Mouse (Mus musculus) MEL (cell line): ENCODE data around the gene Psmb7. TPM values are rescaled to one million over a fixed set of nuclear protein-coding genes. Genes with fewer than 3 reads are reported as not detected.

Source experiments
- DNase-seq: peaks from one replicate; pipeline ENCODE4 v3.0.0; 2011; ENCODE audit warnings: low read depth, low spot score
- H3K27ac ChIP-seq: 2 replicates; pipeline ENCODE4 v1.5.1; 2012; ENCODE audit warnings: low read depth, mild to moderate bottlenecking, control low read depth, low read length, moderate library complexity; ENCODE audit not compliant: control insufficient read depth
- H3K27me3 ChIP-seq, 2 experiments: fragments of 150-350 bp in 1 of 2; sonication (generic) in 1 of 2; 2 replicates each; pipeline ENCODE4 v1.6.1; 2012; ENCODE audit warnings: low read length in 2 of 2, mild to moderate bottlenecking in 2 of 2, improper control_type of control experiment in 1 of 2, moderate library complexity in 1 of 2; ENCODE audit not compliant: insufficient read depth in 2 of 2, control insufficient read depth in 1 of 2
- H3K36me3 ChIP-seq, 2 experiments: 2 replicates each; pipeline ENCODE4 v1.6.1; 2012 to 2014; ENCODE audit warnings: low read length in 2 of 2, improper control_type of control experiment in 1 of 2, inconsistent platforms in 1 of 2, mild to moderate bottlenecking in 1 of 2; ENCODE audit not compliant: insufficient read depth in 2 of 2, control insufficient read depth in 1 of 2
- H3K4me1 ChIP-seq, 2 experiments: fragments of 150-350 bp in 1 of 2; sonication (generic) in 1 of 2; 2 replicates each; pipeline ENCODE4 v1.6.1; 2012; ENCODE audit warnings: low read length in 2 of 2, improper control_type of control experiment in 1 of 2, mild to moderate bottlenecking in 1 of 2; ENCODE audit not compliant: insufficient read depth in 2 of 2, control insufficient read depth in 1 of 2
- H3K4me3 ChIP-seq, 2 experiments: fragments of 150-350 bp in 1 of 2; sonication (generic) in 1 of 2; 2 replicates each; pipeline ENCODE4 v1.5.1; 2012; ENCODE audit warnings: low read depth in 2 of 2, low read length in 2 of 2, mild to moderate bottlenecking in 2 of 2, moderate library complexity in 2 of 2, control low read depth in 1 of 2, improper control_type of control experiment in 1 of 2; ENCODE audit not compliant: control insufficient read depth in 1 of 2, insufficient read depth in 1 of 2
- H3K79me2 ChIP-seq: 2 replicates; pipeline ENCODE4 v1.6.1; 2012; ENCODE audit warnings: mild to moderate bottlenecking, low read length, moderate library complexity; ENCODE audit not compliant: control insufficient read depth, poor library complexity, insufficient read depth
- H3K9ac ChIP-seq: 2 replicates; pipeline ENCODE4 v1.6.1; 2012; ENCODE audit warnings: low read depth, mild to moderate bottlenecking, control low read depth, low read length, moderate library complexity; ENCODE audit not compliant: control insufficient read depth, poor library complexity, severe bottlenecking
- H3K9me3 ChIP-seq: fragments of 150-350 bp; sonication (generic); replicated peaks from 2 replicates; pipeline ENCODE4 v1.6.1; 2012; ENCODE audit warnings: mild to moderate bottlenecking, low read length, improper control_type of control experiment, moderate library complexity; ENCODE audit not compliant: insufficient read depth
- BHLHE40 ChIP-seq: IDR thresholded peaks from 2 replicates; pipeline ENCODE4 v1.6.1; 2012; ENCODE audit warnings: low read depth, mild to moderate bottlenecking, inconsistent platforms, low read length, improper control_type of control experiment, borderline replicate concordance
- CHD2 ChIP-seq: IDR thresholded peaks from 2 replicates; pipeline ENCODE4 v1.6.1; 2011; ENCODE audit warnings: low read length, improper control_type of control experiment
- CTCF ChIP-seq, 3 experiments: IDR thresholded peaks in 2 of 3; conservative IDR thresholded peaks in 1 of 3; 2 replicates each; pipeline ENCODE4 v1.5.1; 2011 to 2012; ENCODE audit warnings: low read length in 3 of 3, low read depth in 2 of 3, mild to moderate bottlenecking in 2 of 3, improper control_type of control experiment in 1 of 3, inconsistent platforms in 1 of 3, mixed read lengths in 1 of 3, moderate library complexity in 1 of 3; ENCODE audit not compliant: control insufficient read depth in 1 of 3, insufficient read depth in 1 of 3, poor library complexity in 1 of 3, severe bottlenecking in 1 of 3
- E2F4 ChIP-seq: IDR thresholded peaks from 2 replicates; pipeline ENCODE4 v1.6.1; 2011; ENCODE audit warnings: low read depth, low read length, improper control_type of control experiment, borderline replicate concordance
- ETS1 ChIP-seq: IDR thresholded peaks from 2 replicates; pipeline ENCODE4 v1.6.1; 2012; ENCODE audit warnings: low read depth, mild to moderate bottlenecking, inconsistent platforms, low read length, improper control_type of control experiment, moderate library complexity
- GATA1 ChIP-seq: IDR thresholded peaks from 2 replicates; pipeline ENCODE4 v1.6.1; 2011; ENCODE audit warnings: low read depth, low read length, improper control_type of control experiment
- HCFC1 ChIP-seq: IDR thresholded peaks from 2 replicates; pipeline ENCODE4 v1.6.1; 2012; ENCODE audit warnings: low read depth, mild to moderate bottlenecking, inconsistent platforms, low read length, improper control_type of control experiment, moderate library complexity
- KAT2A ChIP-seq: conservative IDR thresholded peaks from 2 replicates; pipeline ENCODE4 v1.6.1; 2012; ENCODE audit warnings: low read depth, low read length, improper control_type of control experiment, inconsistent platforms
- MAX ChIP-seq: IDR thresholded peaks from 2 replicates; pipeline ENCODE4 v1.6.1; 2011; ENCODE audit warnings: low read length, improper control_type of control experiment
- MXI1 ChIP-seq: IDR thresholded peaks from 2 replicates; pipeline ENCODE4 v1.6.1; 2011; ENCODE audit warnings: mild to moderate bottlenecking, low read depth, low read length, improper control_type of control experiment
- MYC ChIP-seq: IDR thresholded peaks from 2 replicates; pipeline ENCODE4 v1.6.1; 2011; ENCODE audit warnings: low read depth, mild to moderate bottlenecking, low read length, improper control_type of control experiment, moderate library complexity
- NELFE ChIP-seq: IDR thresholded peaks from 2 replicates; pipeline ENCODE4 v1.6.1; 2011; ENCODE audit warnings: low read depth, low read length, improper control_type of control experiment
- NRF1 ChIP-seq: IDR thresholded peaks from 2 replicates; pipeline ENCODE4 v1.6.1; 2014; ENCODE audit warnings: low read depth, mild to moderate bottlenecking, inconsistent platforms, low read length, improper control_type of control experiment, moderate library complexity; ENCODE audit not compliant: poor library complexity, insufficient read depth, severe bottlenecking
- POLR2A ChIP-seq, 2 experiments: IDR thresholded peaks; 2 replicates each; pipeline ENCODE4 v1.6.1; 2011 to 2012; ENCODE audit warnings: low read length in 2 of 2, mild to moderate bottlenecking in 2 of 2, control low read depth in 1 of 2, improper control_type of control experiment in 1 of 2, low read depth in 1 of 2, moderate library complexity in 1 of 2; ENCODE audit not compliant: control insufficient read depth in 1 of 2, insufficient read depth in 1 of 2, poor library complexity in 1 of 2
- POLR2AphosphoS2 ChIP-seq: IDR thresholded peaks from 2 replicates; pipeline ENCODE4 v1.6.1; 2011; ENCODE audit warnings: low read length, improper control_type of control experiment
- SMC3 ChIP-seq: IDR thresholded peaks from 2 replicates; pipeline ENCODE4 v1.6.1; 2011; ENCODE audit warnings: low read depth, low read length, improper control_type of control experiment
- TBP ChIP-seq: IDR thresholded peaks from 2 replicates; pipeline ENCODE4 v1.8.0; 2011; ENCODE audit warnings: low read depth, low read length, improper control_type of control experiment
- USF1 ChIP-seq: IDR thresholded peaks from 2 replicates; pipeline ENCODE4 v1.6.1; 2014; ENCODE audit warnings: low read depth, mild to moderate bottlenecking, inconsistent platforms, low read length, improper control_type of control experiment, moderate library complexity
- USF2 ChIP-seq, 2 experiments: IDR thresholded peaks; 2 replicates each; pipeline ENCODE4 v1.6.1; 2011 to 2012; ENCODE audit warnings: improper control_type of control experiment in 2 of 2, low read length in 2 of 2, borderline replicate concordance in 1 of 2, inconsistent platforms in 1 of 2, low read depth in 1 of 2, mild to moderate bottlenecking in 1 of 2; ENCODE audit not compliant: insufficient read depth in 1 of 2
- ZC3H11A ChIP-seq: IDR thresholded peaks from 2 replicates; pipeline ENCODE4 v1.6.1; 2012; ENCODE audit warnings: low read depth, mild to moderate bottlenecking, inconsistent platforms, low read length, improper control_type of control experiment
- ZKSCAN1 ChIP-seq: IDR thresholded peaks from 2 replicates; pipeline ENCODE4 v1.6.1; 2012; ENCODE audit warnings: low read depth, mild to moderate bottlenecking, inconsistent platforms, low read length, improper control_type of control experiment, moderate library complexity
- ZNF384 ChIP-seq: IDR thresholded peaks from 2 replicates; pipeline ENCODE4 v1.6.1; 2012; ENCODE audit warnings: low read depth, mild to moderate bottlenecking, inconsistent platforms, low read length, improper control_type of control experiment
- polyA plus RNA-seq, 2 experiments: library from polyadenylated mRNA; stranded (reverse) in 1 of 2; unstranded in 1 of 2; fragments of >175 nt in 1 of 2; fragments of >200 nt in 1 of 2; gene quantifications; 2 replicates each; pipeline versions ENCODE4 v1.2.1 to v1.2.4; 2012; ENCODE audit warnings: low replicate concordance in 2 of 2, low read depth in 1 of 2; ENCODE audit not compliant: insufficient read length in 2 of 2, insufficient read depth in 1 of 2, missing spikeins in 1 of 2
- total RNA-seq: library from RNA; depleted of rRNA; stranded (reverse); fragments of 300-350 nt; gene quantifications from 2 replicates; pipeline ENCODE4 v1.2.3, GENCODE M21; 2012

Psmb7 gene
- total and polyA plus RNA-seq, 3 experiments = 337 to 367 TPM; not detected in 1

DNA sequence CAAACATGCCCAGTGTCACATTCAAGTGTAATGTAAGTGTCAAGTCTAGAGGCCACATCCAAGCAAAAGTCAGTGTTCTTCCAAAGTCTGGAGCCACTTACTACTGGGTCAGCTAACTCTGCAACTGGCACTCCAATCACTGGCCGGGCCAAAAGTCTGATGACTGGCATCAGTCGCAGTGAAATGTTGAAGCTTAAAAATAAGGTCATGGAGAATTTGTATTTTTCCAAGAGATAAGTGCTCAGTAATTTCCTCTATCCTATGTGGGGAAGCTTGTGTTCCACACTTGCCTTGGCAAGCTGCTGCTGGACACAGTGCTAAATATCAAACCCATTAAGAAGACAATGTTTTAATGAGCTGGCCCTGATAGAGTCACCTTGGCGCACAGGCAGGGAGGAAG is 30.3 kb downstream of the Psmb7 start:
- peaks cover 15 to 38% of the 10 kb centered on the region in 2 experiments for H3K36me3 ChIP-seq
- TF ChIP-seq POLR2AphosphoS2 (no peak), MYC (no peak)

DNA sequence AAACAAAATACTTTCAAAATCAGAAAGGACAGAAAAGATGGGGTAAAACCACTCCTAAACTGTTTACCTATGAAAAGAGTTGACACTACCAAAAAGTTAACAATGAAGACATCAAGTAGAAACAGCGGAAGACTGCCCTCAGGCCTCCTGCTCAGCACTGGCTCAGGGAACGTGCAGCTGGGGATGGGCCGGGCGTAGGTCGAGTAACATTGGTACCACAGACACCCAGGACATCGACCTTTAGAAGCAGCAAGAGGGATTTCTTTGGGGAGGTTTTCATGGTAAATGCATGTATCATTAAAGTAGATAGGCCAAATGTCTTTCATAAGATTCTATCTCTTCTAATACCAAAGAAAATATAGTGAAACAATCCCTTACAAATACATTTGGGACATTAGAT is 31.3 kb downstream of the Psmb7 start:
- TF ChIP-seq USF2 (IDR thresholded peaks at IDR 0.05; ENCODE audit: borderline replicate concordance in 1 of 2, insufficient read depth in 1 of 2, low read depth in 1 of 2, low read length in 2 of 2) = no peak
- no peak for TF ChIP-seq E2F4
- no peak for TF ChIP-seq MAX
- TF ChIP-seq BHLHE40 = no peak
- TF ChIP-seq NRF1 = no peak
- no peak for TF ChIP-seq ETS1
- no peak for TF ChIP-seq SMC3
- no peak for TF ChIP-seq USF1
- no peaks in the 10 kb centered on the region for H3K9me3 ChIP-seq
- DNase-seq = no peak
- peaks cover 13 to 33% of the 10 kb centered on the region in 2 experiments for H3K36me3 ChIP-seq
- no peak overlapping the region for H3K4me3 ChIP-seq
- H3K79me2 ChIP-seq = peaks cover 11% of the 10 kb centered on the region
- H3K9ac ChIP-seq = no peak overlapping the region
- no peak overlapping the region for H3K27ac ChIP-seq
- no peaks in the 10 kb centered on the region for H3K27me3 ChIP-seq
- peaks cover 14 to 24% of the 10 kb centered on the region in 2 experiments for H3K4me1 ChIP-seq

More for the DNA sequence above, 30.3 kb downstream of the Psmb7 start:
- no peak overlapping the region for H3K4me3 ChIP-seq
- no peak overlapping the region for H3K9ac ChIP-seq
- peaks cover 13% of the 10 kb centered on the region for H3K79me2 ChIP-seq
- no peaks in the 10 kb centered on the region for H3K27me3 ChIP-seq
- H3K4me1 ChIP-seq = peaks cover 14 to 29% of the 10 kb centered on the region in 2 experiments
- no peak overlapping the region for H3K27ac ChIP-seq
- no peaks in the 10 kb centered on the region for H3K9me3 ChIP-seq
- no peak for DNase-seq

DNA sequence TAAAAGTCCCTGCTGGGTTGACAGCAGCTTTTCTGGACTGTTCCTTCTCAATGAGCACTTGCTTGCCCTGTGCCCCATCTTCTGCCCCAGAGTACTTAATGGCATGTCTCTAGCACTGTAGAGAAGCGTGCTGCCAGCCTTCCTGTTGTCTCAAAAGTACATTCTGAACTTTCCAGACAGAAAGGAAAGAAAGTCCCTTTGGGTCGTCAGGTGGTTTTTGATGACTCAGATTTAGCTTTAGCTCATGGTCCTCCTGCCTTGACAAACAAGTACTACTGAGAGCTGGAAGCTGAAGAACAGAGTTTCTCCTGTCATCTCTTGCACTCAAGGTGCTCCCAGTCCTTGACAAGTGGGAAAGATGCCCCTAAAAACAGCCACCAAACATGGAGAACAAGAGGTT is 33.7 kb downstream of the Psmb7 start:
- no peak for TF ChIP-seq POLR2A (IDR thresholded peaks at IDR 0.05; ENCODE audit: control insufficient read depth in 1 of 2, insufficient read depth in 1 of 2, low read depth in 1 of 2, low read length in 2 of 2, poor library complexity in 1 of 2)
- TF ChIP-seq CHD2 = no peak
- TF ChIP-seq CTCF (IDR thresholded peaks at IDR 0.05 in 2 of 3, conservative IDR thresholded peaks at IDR 0.05 in 1 of 3; ENCODE audit: control insufficient read depth in 1 of 3, insufficient read depth in 1 of 3, low read depth in 2 of 3, low read length in 3 of 3, poor library complexity in 1 of 3, severe bottlenecking in 1 of 3) = no peak
- no peak for TF ChIP-seq GATA1
- no peak for TF ChIP-seq BHLHE40
- TF ChIP-seq ZC3H11A = no peak
- TF ChIP-seq MXI1 = no peak
- no peak for TF ChIP-seq TBP
- no peak for TF ChIP-seq USF1
- TF ChIP-seq ETS1 = no peak
- no peak for TF ChIP-seq ZKSCAN1
- TF ChIP-seq KAT2A = no peak
- TF ChIP-seq HCFC1 = no peak
- no peak for TF ChIP-seq SMC3
- no peak for TF ChIP-seq NELFE
- no peak for TF ChIP-seq ZNF384
- no peaks in the 10 kb centered on the region for H3K27me3 ChIP-seq
- H3K9me3 ChIP-seq = no peaks in the 10 kb centered on the region
- H3K27ac ChIP-seq = no peak overlapping the region
- no peak overlapping the region for H3K4me3 ChIP-seq
- peaks cover 6 to 8% of the 10 kb centered on the region in 2 experiments for H3K4me1 ChIP-seq
- peaks cover 4% of the 10 kb centered on the region; the same call in 1 of the 2 replicates for H3K79me2 ChIP-seq
- H3K36me3 ChIP-seq = peaks cover 12 to 18% of the 10 kb centered on the region in 2 experiments
- H3K9ac ChIP-seq = no peak overlapping the region
- no peak for DNase-seq
